18 mouse cellular contexts compared by ENCODE assay signal in the genomic region with DNA sequence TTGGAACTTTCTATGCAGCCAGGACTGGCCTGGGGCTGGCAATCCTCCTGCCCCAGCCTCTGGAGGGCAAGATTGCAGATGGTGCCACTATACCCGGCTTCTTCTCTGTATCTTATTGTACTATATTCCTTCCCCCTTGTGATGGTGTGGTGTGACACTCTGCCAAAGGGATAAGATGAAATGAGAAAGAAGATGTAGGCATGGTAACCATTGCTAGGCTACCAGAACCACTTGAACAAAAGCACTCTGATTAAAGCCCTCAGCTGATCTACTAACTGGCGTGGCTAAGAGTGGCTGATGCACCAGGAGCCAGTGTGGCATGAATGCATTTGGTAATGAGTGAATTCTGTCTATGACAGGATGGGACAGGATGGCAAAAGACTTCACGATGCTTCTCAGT. TPM values are rescaled to one million over a fixed set of nuclear protein-coding genes. Genes with fewer than 3 reads are reported as not detected.
A peak's percentile ranks its signal among the peaks of the same experiment; 100 is the strongest.
DNase-seq lines count a peak whose midpoint lies in the region; ATAC-seq and TF ChIP-seq lines count a peak whose summit lies in the region.
"Had no signal": no experiment of that assay in that cellular context is flagged by ENCODE, and none has a peak within 500 bp of the region (broad histone marks: within the 10 kb centered on the region; RNA-seq: fewer than 3 reads in every experiment).

A gene (minus strand): TSS at position 29 of the 400 bp plus-strand sequence.

- TF ChIP-seq POLR2A in cerebellum, adult 2 months (IDR thresholded peaks at IDR 0.05; ENCODE audit: borderline replicate concordance, insufficient read depth, low read length), result no peak

- no peak within 1 kb of the TSS for H3K9ac ChIP-seq in forebrain, embryonic 14.5 days (ENCODE audit: low read length)
- no peak within 1 kb of the TSS for H3K9ac ChIP-seq in hindbrain, embryonic 15.5 days
- H3K9ac ChIP-seq in midbrain, embryonic 15.5 days, result no peak within 1 kb of the TSS
- H3K9ac ChIP-seq: embryonic facial prominence, embryonic 12.5 days; kidney, embryonic 15.5 days; limb, embryonic 15.5 days had no signal

- DNase-seq in retina, postnatal 1 day, result peak; percentile 23
- DNase-seq in retina, embryonic 14.5 days (ENCODE audit: low spot score), result no peak
- DNase-seq in forebrain, embryonic 14.5 days (ENCODE audit: low spot score), result peak; percentile 55
- DNase-seq in cerebellum, postnatal 4 days (ENCODE audit: low spot score in 2 of 2), result no peak
- DNase-seq in urinary bladder, postnatal 14 days (ENCODE audit: low spot score), result no peak
- no peak for DNase-seq in cerebellum, adult 2 months
- DNase-seq: cerebellum, adult 9-11 months; gastrocnemius, postnatal 14 days; lung, adult 2 months; thymus, postnatal 4 days had no signal

- H3K9me3 ChIP-seq in forebrain, embryonic 14.5 days (replicated peaks; ENCODE audit: control insufficient read depth, low read length), result no peaks in the 10 kb centered on the region
- H3K9me3 ChIP-seq in hindbrain, embryonic 15.5 days, result no peaks in the 10 kb centered on the region
- no peaks in the 10 kb centered on the region for H3K9me3 ChIP-seq in midbrain, embryonic 15.5 days
- H3K9me3 ChIP-seq: embryonic facial prominence, embryonic 12.5 days; kidney, embryonic 15.5 days; limb, embryonic 15.5 days had no signal

- WGBS in forebrain, embryonic 14.5 days, result 49% methylated on average over 3 of the region's 3 CpGs
- 63% methylated on average over 3 of the region's 3 CpGs for WGBS in hindbrain, embryonic 15.5 days
- WGBS in midbrain, embryonic 15.5 days, result 48% methylated on average over 3 of the region's 3 CpGs
- WGBS in cerebellum, adult 2 months, result 20% methylated on average over 3 of the region's 3 CpGs

- no peaks in the 10 kb centered on the region for H3K36me3 ChIP-seq in forebrain, embryonic 14.5 days (ENCODE audit: control insufficient read depth, insufficient read depth, low read length)
- no peaks in the 10 kb centered on the region for H3K36me3 ChIP-seq in hindbrain, embryonic 15.5 days
- H3K36me3 ChIP-seq in midbrain, embryonic 15.5 days (replicated peaks), result no peaks in the 10 kb centered on the region
- H3K36me3 ChIP-seq: embryonic facial prominence, embryonic 12.5 days; kidney, embryonic 15.5 days; limb, embryonic 15.5 days had no signal

- peak; percentile 79 for ATAC-seq in forebrain, embryonic 14.5 days
- 0 out of 2 replicates have a peak, but pooled peaks have one; percentile 15 for ATAC-seq in hindbrain, embryonic 15.5 days (ENCODE audit: low FRiP score, low read depth)
- ATAC-seq in midbrain, embryonic 15.5 days (replicated peaks), result peak; percentile 78

- H3K4me2 ChIP-seq in forebrain, embryonic 14.5 days (ENCODE audit: low read length), result no peak within 1 kb of the TSS
- no peak within 1 kb of the TSS for H3K4me2 ChIP-seq in hindbrain, embryonic 15.5 days
- no peak within 1 kb of the TSS for H3K4me2 ChIP-seq in midbrain, embryonic 15.5 days
- H3K4me2 ChIP-seq: embryonic facial prominence, embryonic 12.5 days; kidney, embryonic 15.5 days; limb, embryonic 15.5 days had no signal

- no peaks in the 10 kb centered on the region for H3K4me1 ChIP-seq in forebrain, embryonic 14.5 days (ENCODE audit: control insufficient read depth, insufficient read depth, low read length)
- H3K4me1 ChIP-seq in hindbrain, embryonic 15.5 days (replicated peaks), result no peaks in the 10 kb centered on the region
- no peaks in the 10 kb centered on the region for H3K4me1 ChIP-seq in midbrain, embryonic 15.5 days
- no peaks in the 10 kb centered on the region for H3K4me1 ChIP-seq in cerebellum, adult 2 months (ENCODE audit: control insufficient read depth, insufficient read depth, low read length)
- H3K4me1 ChIP-seq: embryonic facial prominence, embryonic 12.5 days; kidney, embryonic 15.5 days; limb, embryonic 15.5 days had no signal

- H3K4me3 ChIP-seq in forebrain, embryonic 14.5 days (ENCODE audit: low read depth, low read length), result no peak within 1 kb of the TSS
- H3K4me3 ChIP-seq in hindbrain, embryonic 15.5 days, result no peak within 1 kb of the TSS
- no peak within 1 kb of the TSS for H3K4me3 ChIP-seq in midbrain, embryonic 15.5 days
- no peak within 1 kb of the TSS for H3K4me3 ChIP-seq in cerebellum, adult 2 months (replicated peaks; ENCODE audit: insufficient read depth, low read depth, low read length)
- H3K4me3 ChIP-seq: embryonic facial prominence, embryonic 12.5 days; kidney, embryonic 15.5 days; limb, embryonic 15.5 days had no signal

- no peaks in the 10 kb centered on the region for H3K27me3 ChIP-seq in forebrain, embryonic 14.5 days (replicated peaks; ENCODE audit: control insufficient read depth, insufficient read depth, low read length)
- H3K27me3 ChIP-seq in hindbrain, embryonic 15.5 days, result no peaks in the 10 kb centered on the region
- H3K27me3 ChIP-seq in midbrain, embryonic 15.5 days (replicated peaks), result no peaks in the 10 kb centered on the region
- no peaks in the 10 kb centered on the region for H3K27me3 ChIP-seq in cerebellum, adult 2 months (ENCODE audit: control insufficient read depth, insufficient read depth, low read length)
- H3K27me3 ChIP-seq: CH12.LX; embryonic facial prominence, embryonic 12.5 days; kidney, embryonic 15.5 days; limb, embryonic 15.5 days had no signal

- H3K27ac ChIP-seq in forebrain, embryonic 14.5 days (ENCODE audit: low read depth, low read length), result no peak within 1 kb of the TSS
- H3K27ac ChIP-seq in hindbrain, embryonic 15.5 days (replicated peaks), result no peak within 1 kb of the TSS
- H3K27ac ChIP-seq in midbrain, embryonic 15.5 days, result no peak within 1 kb of the TSS
- H3K27ac ChIP-seq in cerebellum, adult 2 months (ENCODE audit: insufficient read depth, low read length), result no peak within 1 kb of the TSS
- H3K27ac ChIP-seq: embryonic facial prominence, embryonic 12.5 days; kidney, embryonic 15.5 days; limb, embryonic 15.5 days had no signal

- TF ChIP-seq CTCF in cerebellum, adult 2 months (IDR thresholded peaks at IDR 0.05; ENCODE audit: borderline replicate concordance, insufficient read depth, low read depth, low read length), result no peak

RNA-seq across cellular contexts. Expression of the gene that starts here (rescaled TPM):
- 0.40 and 0.77 TPM in 2 replicates for polyA plus RNA-seq in forebrain, embryonic 14.5 days (2014; fragmentation: Nextera tagmentation; extraction: Ambion mirVana)
- 0.14 and 0.17 TPM in 2 replicates for polyA plus RNA-seq in hindbrain, embryonic 15.5 days (2015; fragmentation: Nextera tagmentation; extraction: Ambion mirVana)
- polyA plus RNA-seq in midbrain, embryonic 15.5 days (2015; fragmentation: Nextera tagmentation; extraction: Ambion mirVana), result 0.15 and 0.31 TPM in 2 replicates
- polyA plus RNA-seq in cerebellum, adult 2 months (2012; rRNA removed), result not detected in 2 replicates
- polyA plus RNA-seq: embryonic facial prominence, embryonic 12.5 days; heart, embryonic 14.5 days; kidney, embryonic 15.5 days; limb, embryonic 15.5 days; lung, adult 2 months; stomach, embryonic 14.5 days had no signal

Comparison
In these comparisons a context has a peak if more than half of its experiments do, and no peak if none do; other contexts are left out.
1. Peak in DNase-seq and ATAC-seq in forebrain, embryonic 14.5 days; RNA of the gene not detected or under 1 TPM.
2. Peak in ATAC-seq in hindbrain, embryonic 15.5 days; RNA of the gene not detected or under 1 TPM.
3. Peak in ATAC-seq in midbrain, embryonic 15.5 days; RNA of the gene not detected or under 1 TPM.
4. ATAC-seq: peak in every context shown above with its lines; median percentile 79 in forebrain, embryonic 14.5 days; 78 in midbrain, embryonic 15.5 days; 15 in hindbrain, embryonic 15.5 days.